Mouse (Mus musculus) urinary bladder, postnatal 14 days (tissue): ENCODE results near the gene Emx2.

Experiments used
- DNase-seq: peaks from one replicate; pipeline ENCODE4 v3.0.0; 2021; ENCODE audit warnings: low spot score

Gene Emx2

GRCm38 (mm10) chr19:59462459-59463292 is 4.5 kb downstream of the Emx2 start:
- no peak for DNase-seq

- no peak for DNase-seq
These were observed 5.8 kb downstream of the Emx2 start for GRCm38 (mm10) chr19:59463842-59464443.

- no peak for DNase-seq
These were observed 7.1 kb downstream of the Emx2 start for GRCm38 (mm10) chr19:59465281-59465680.

GRCm38 (mm10) chr19:59465751-59466410 is 7.7 kb downstream of the Emx2 start:
- DNase-seq, result no peak

GRCm38 (mm10) chr19:59466417-59466937 is 8.3 kb downstream of the Emx2 start:
- no peak for DNase-seq

GRCm38 (mm10) chr19:59467016-59467412 is 8.8 kb downstream of the Emx2 start:
- no peak for DNase-seq

- DNase-seq, result no peak
These were observed 9.4 kb downstream of the Emx2 start for GRCm38 (mm10) chr19:59467413-59468064.

GRCm38 (mm10) chr19:59468065-59468810 is 10.1 kb downstream of the Emx2 start:
- DNase-seq, result no peak

GRCm38 (mm10) chr19:59469035-59469949 is 11.1 kb downstream of the Emx2 start:
- no peak for DNase-seq

- DNase-seq, result no peak
These were observed 12.0 kb downstream of the Emx2 start for GRCm38 (mm10) chr19:59470074-59470630.

GRCm38 (mm10) chr19:59470913-59471312 is 12.7 kb downstream of the Emx2 start:
- DNase-seq, result no peak

GRCm38 (mm10) chr19:59472844-59473243 is 14.7 kb downstream of the Emx2 start:
- no peak for DNase-seq

- no peak for DNase-seq
These were observed 21.7 kb downstream of the Emx2 start for GRCm38 (mm10) chr19:59479912-59480311.

GRCm38 (mm10) chr19:59480563-59480962 is 22.4 kb downstream of the Emx2 start:
- no peak for DNase-seq

GRCm38 (mm10) chr19:59492258-59492657 is 34.1 kb downstream of the Emx2 start:
- no peak for DNase-seq

GRCm38 (mm10) chr19:59496832-59497231 is 38.7 kb downstream of the Emx2 start:
- no peak for DNase-seq

- no peak for DNase-seq
These were observed 50.7 kb downstream of the Emx2 start for GRCm38 (mm10) chr19:59508896-59509295.

- DNase-seq, result no peak
These were observed 55.0 kb downstream of the Emx2 start for GRCm38 (mm10) chr19:59513181-59513580.
